Mouse (Mus musculus) liver, embryonic 14.5 days (tissue): Measurements from ENCODE around the gene Kcnma1.

Experiments
- CTCF ChIP-seq: IDR thresholded peaks from 2 replicates; pipeline ENCODE4 v1.5.1; 2016; ENCODE audit warnings: antibody characterized with exemption, low read depth, control low read depth
- EP300 ChIP-seq: IDR thresholded peaks from 2 replicates; pipeline ENCODE4 v1.6.1; 2016; ENCODE audit warnings: antibody characterized with exemption, low read depth

- TF ChIP-seq EP300 (no peak), CTCF (no peak)
Measured at GRCm38 (mm10) chr14:24020718-24021117, 6.4 kb upstream of the Kcnma1 start.
